Mouse (Mus musculus): ENCODE measurements around the gene Lemd1.

The Lemd1 gene

GRCm38 (mm10) chr1:132200562-132201510 is 9.6 kb downstream of the Lemd1 start:
- in situ Hi-C loops (cut with MboI, MseI) = no loop called here

DNA sequence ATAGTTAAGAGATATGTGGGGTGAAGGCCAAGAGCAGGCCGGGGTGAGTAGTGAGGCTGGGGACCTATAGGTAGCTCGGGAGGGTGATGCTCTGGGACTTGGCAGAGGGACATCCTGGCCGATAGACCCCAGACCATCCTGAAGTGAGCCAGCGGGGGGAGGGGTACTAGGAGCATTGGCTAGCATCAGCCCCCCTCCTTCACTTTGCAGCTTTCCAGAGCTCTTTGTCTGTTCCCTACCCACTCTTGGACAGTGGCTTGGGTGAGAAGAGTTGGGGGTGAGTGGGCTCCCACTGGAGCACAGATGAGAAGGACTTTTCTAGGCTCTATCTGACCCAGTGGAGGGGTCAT is 10.3 kb downstream of the Lemd1 start:
- in situ Hi-C loops (cut with MboI, MseI) = no loop called here

DNA sequence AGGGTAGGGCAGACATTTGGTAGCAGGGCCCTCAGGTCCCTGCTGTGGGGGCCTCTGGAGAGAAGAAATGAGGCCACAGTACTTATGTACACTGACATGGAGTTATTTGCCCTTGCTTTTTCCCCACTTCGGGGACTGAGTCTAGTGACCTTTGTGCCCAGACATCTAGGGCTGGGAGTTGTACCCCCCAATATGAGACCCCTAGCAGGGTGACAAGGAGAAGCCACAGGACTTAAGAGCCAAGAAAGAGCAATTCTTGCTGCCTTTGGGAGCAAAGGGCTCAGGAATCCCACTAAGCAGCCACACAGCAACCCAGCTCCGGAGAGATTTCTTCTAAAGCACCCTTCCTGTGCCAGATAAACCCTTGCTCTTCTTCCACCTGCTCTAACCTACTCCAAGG is 10.7 kb downstream of the Lemd1 start:
- in situ Hi-C loops (cut with MboI, MseI) = no loop called here

- in situ Hi-C loops (cut with MboI, MseI) = no loop called here
Observed at GRCm38 (mm10) chr1:132202771-132203170, 11.5 kb downstream of the Lemd1 start.

- in situ Hi-C loops (cut with MboI, MseI) = loop anchor here (5.0 kb wide), 1 partner anchor 44 kb away; no protein-coding TSS in a partner anchor
Observed at GRCm38 (mm10) chr1:132205958-132206357, 14.7 kb downstream of the Lemd1 start.

DNA sequence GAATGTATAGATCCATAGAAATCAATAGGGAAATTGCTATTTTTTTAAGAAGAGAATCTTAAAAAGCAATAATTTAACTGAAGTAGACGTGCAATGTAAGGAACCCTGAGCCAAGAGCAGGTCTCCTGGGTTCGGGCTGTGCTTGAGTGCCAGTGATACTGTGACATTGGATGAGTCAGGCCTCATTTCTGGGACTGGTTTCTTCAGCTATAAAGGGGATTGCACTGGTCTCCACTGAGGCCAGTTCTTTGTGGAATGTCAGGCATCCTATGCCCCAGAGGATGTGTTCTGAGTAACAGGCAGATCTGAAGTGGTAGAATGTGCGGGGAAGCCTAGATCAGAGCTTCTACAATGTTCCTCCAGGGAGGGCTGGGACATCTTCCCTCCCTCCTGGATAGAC is 15.6 kb downstream of the Lemd1 start:
- in situ Hi-C loops (cut with MboI, MseI) = loop anchor here (5.0 kb wide), 1 partner anchor 45 kb away; no protein-coding TSS in a partner anchor

DNA sequence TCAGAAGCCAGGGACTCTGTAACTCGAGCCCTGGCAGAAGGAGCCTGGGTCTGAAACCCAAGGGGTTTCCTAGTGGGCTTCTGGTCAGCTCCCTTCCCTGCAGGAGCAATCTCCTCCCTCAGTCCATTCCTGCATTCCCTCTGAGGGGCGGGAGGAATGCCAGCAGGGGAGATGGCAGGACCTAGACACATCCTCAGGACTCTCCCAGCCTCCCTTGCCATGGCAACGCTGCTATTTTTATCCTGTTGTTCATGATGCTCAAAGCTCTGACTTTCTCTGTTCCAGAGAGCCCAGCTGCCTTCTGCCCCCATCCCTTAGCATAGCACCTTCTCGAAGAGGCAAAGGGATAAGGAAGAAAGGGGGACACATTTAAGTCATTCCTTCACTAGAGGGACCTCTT is 16.9 kb downstream of the Lemd1 start:
- in situ Hi-C loops (cut with MboI, MseI) = loop anchor here (5.0 kb wide), 1 partner anchor 46 kb away; no protein-coding TSS in a partner anchor

GRCm38 (mm10) chr1:132209400-132209799 is 18.2 kb downstream of the Lemd1 start:
- in situ Hi-C loops (cut with MboI, MseI) = loop anchor here (5.0 kb wide), 1 partner anchor 47 kb away; no protein-coding TSS in a partner anchor

DNA sequence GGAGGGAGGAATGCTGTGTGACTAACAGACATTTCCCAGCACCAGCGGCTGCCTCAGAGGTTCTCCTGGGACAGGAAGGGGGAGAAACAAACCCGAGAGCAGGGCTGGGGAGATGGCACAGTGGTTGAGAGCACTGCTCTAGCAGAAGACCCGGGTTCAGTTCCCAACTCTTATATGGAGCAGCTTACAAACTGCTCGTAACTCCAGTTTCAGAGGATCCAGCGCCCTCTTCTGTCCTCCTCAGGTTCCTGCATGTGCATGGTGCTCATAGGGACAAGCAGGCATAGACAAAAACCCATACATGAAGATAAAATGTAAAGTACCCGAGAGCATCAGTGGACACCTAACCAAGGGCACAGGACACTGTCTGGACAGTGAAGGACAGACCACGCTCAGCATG is 19.7 kb downstream of the Lemd1 start:
- in situ Hi-C loops (cut with MboI, MseI) = no loop called here

DNA sequence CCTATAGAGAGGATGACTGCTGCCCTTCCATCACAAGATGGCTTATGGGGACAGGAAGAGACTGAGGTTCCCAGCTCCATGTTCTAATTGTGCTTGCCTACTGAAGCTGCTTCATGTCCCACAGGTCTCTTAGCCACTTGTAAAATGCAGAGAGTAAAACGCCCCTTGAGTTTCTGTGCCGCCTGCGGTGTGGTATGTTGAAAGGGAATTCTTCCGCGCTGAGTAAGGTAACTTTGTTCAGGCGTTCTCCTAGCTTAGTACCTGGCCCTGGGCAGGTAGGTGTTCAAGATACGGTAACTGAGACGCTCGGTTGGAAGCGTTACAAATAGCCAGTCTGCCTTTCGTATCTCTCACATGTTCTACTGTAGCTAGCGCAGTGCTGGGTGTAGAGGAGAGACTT is 20.4 kb downstream of the Lemd1 start:
- in situ Hi-C loops (cut with MboI, MseI) = no loop called here

DNA sequence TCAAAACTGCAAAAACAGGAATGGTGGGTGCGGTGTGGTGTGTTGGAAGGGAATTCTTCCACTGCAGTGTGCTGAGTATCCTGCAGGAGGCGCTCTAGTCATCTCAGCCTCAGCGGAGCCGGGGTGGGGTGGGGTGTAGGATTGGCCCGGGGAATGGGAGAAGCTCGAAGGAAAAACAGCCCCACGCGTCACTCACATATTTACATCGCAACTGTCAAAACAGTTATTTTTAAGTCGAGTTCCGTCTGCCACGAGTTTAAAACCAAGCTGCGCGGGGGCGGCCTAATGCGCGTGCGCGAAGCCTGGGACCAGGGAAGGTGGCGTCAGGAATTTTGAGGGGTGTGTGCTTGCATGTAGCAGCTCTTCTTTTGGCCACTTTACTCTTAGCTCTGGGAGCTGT is 21.0 kb downstream of the Lemd1 start:
- in situ Hi-C loops (cut with MboI, MseI) = no loop called here

DNA sequence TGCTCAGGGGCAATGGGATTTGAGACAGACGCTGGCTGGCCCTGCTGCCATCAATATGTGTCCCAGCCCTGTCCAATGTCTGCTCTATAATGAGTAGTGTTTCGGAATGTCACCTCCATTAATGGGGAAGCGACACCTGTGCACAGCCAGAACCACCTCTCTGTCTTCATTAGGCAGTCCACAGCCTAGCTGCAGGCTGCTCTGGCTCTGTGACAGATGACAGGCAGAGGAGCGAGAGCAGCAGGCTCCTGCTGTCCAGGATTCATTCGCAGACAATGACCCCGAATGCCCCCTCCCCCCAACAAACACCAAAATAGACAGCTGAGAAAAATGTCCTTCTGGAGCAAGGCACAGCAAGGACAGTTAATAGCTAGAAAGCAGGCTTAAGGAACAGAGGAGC is 21.8 kb downstream of the Lemd1 start:
- in situ Hi-C loops (cut with MboI, MseI) = no loop called here

- in situ Hi-C loops (cut with MboI, MseI) = no loop called here
Observed at GRCm38 (mm10) chr1:132216276-132216675, 25.0 kb downstream of the Lemd1 start.

GRCm38 (mm10) chr1:132221627-132222026 is 30.4 kb downstream of the Lemd1 start:
- in situ Hi-C loops (cut with MboI, MseI) = no loop called here

GRCm38 (mm10) chr1:132222166-132222565 is 30.9 kb downstream of the Lemd1 start:
- in situ Hi-C loops (cut with MboI, MseI) = no loop called here

DNA sequence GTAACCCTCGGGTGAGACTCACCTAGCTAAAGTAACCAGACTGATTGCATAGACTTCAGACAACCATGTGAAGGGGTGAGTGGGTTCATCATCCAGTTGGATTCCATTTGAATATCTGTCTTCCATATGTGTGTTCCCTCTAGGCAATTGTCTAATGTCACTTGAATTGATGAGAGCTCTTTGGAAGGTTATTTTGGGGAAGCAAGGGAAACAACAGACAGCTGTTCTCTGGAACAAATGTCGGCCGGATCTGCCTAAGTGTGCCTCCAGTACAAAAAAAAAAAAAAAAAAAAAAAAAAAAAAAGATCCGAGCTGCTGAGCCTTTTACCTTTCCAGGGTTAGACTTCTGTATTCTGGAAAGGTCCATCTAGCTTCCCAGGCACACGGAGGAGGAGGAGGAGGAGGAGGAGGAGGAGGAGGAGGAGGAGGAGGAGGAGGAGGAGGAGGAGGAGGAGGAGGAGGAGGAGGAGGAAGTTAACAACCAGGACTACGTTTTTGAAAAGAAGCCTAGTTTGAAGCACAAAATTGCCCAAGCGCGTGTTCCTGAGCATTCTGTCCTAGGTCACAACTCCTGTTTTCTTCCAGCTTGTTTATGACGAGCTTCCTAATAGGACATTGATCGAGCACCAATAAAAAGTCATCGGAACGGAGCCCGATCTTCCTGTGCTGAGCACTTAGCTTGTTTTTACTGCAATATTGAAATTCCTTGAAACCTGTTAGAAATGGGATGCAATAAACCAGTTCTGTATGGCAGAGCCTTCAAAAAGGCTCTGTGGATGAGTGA is 35.3 kb downstream of the Lemd1 start:
- in situ Hi-C loops (cut with MboI, MseI) = no loop called here

- in situ Hi-C loops (cut with MboI, MseI) = no loop called here
Observed at GRCm38 (mm10) chr1:132229667-132230066, 38.4 kb downstream of the Lemd1 start, which contains the start of gene Gm10188. Gm10188 (minus strand) TSS chr1:132229767.

- in situ Hi-C loops (cut with MboI, MseI) = no loop called here
Observed at GRCm38 (mm10) chr1:132231470-132232274, 40.4 kb downstream of the Lemd1 start.

GRCm38 (mm10) chr1:132233566-132233965 is 42.3 kb downstream of the Lemd1 start:
- in situ Hi-C loops (cut with MboI, MseI) = no loop called here

DNA sequence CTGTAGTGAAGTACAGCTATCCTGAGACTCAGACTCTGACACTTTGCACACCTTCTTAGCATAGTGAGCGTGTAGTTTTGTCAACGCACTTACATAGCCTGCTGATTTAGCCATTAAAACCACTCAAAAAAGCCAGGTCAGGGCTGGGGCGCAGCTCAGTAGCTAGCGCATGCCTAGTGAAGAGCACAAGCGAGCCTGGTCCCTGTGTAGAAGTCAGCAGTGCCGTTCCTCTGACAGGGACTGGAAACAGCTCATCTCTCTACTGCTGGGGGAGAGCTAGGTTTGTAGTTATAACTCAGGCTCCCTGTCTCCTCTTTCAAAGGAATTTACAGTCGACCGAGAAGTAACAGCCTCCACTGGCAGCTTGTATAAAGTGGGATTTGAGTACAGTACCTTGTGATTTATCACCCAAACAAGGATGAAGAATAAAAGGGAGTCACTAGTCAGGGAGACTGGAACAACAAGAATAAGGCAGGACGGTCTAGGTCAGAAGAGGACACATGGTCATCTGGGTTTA is 43.6 kb downstream of the Lemd1 start:
- in situ Hi-C loops (cut with MboI, MseI) = no loop called here

DNA sequence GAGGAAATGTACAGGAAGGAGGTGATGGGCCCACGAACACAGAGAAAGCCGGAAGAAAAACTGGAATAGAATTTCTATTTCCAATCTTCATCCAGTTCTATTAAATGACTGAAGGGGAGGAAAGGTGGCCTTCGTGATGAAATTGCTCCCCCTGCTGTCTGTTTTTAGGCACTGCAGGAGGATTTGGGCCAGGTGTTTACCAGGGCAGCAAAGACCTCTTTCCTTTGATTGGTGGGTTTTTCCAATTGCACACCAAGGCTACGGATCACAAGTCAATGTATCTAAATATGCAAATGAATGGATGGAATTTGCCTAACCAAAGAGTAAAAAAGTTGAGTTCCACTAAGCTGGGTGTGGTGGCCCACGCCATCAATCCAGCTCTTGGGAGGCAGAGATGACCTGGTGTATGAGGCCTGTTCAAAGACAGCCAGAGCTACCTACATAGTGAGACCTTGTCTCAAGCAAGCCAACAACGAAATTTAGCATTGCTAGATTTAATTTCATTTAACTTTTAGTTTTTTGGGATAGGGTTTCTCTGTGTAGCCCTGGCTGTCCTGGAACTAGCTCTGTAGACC is 46.4 kb downstream of the Lemd1 start:
- in situ Hi-C loops (cut with MboI, MseI) = no loop called here

Measured in regulatory T cell (primary cell).